Mouse (Mus musculus) thymus, postnatal 4 days (tissue): ENCODE data around the gene Gm9639.
"Not testable (repeated sequence)": the region's sequence is repeated elsewhere in the genome, so short reads cannot be mapped to it uniquely, and the experiment has no call there.

Experiments used
- DNase-seq: peaks from one replicate; pipeline ENCODE4 v3.0.0; 2021

Gm9639 gene

DNA sequence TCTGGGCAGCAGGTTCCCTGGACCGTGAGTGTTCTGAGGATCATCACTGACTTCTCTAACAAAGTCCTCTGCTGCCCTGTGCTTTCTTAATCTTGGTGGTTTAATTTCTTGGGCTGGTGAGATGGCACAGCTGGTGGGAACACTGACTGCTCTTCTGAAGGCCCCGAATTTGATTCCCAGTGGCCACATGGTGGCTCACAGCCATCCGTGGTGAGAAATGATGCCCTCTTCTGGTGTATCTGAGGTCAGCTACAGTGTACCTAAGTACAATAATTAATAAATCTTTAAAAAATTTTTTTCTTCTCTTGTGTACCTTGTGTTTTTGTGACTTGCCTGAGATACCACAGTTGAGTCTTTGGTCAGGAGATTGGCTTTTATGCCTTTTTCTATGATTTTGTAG lies 42.6 kb downstream of the Gm9639 start:
- not testable (repeated sequence) for DNase-seq

- DNase-seq = not testable (repeated sequence)
These were observed 43.6 kb downstream of the Gm9639 start, which contains the start of gene Gm9736 for GRCm38 (mm10) chr10:77751254-77751653. TSS of gene Gm9736 (minus strand) at chr10:77751354.

- not testable (repeated sequence) for DNase-seq
These were observed 44.2 kb downstream of the Gm9639 start for GRCm38 (mm10) chr10:77750686-77751085.
